Mouse (Mus musculus) embryonic facial prominence, embryonic 11.5 days (tissue): ENCODE data around the gene Ankrd13c. TPM values are rescaled to one million over a fixed set of nuclear protein-coding genes. Genes with fewer than 3 reads are reported as not detected.

ENCODE experiments used
- ATAC-seq: fragments of 200-750 bp; cut with Nextera tagmentation; replicated peaks from 2 replicates; pipeline ENCODE4 v1.8.0; 2017; ENCODE audit warnings: low read depth; ENCODE audit not compliant: insufficient number of reproducible peaks, low FRiP score, low TSS enrichment
- DNase-seq: peaks from one replicate; pipeline ENCODE4 v3.0.0-alpha.2; 2015; ENCODE audit warnings: low spot score
- H3K27ac ChIP-seq: fragments of 300-500 bp; sonication (generic); replicated peaks from 2 replicates; pipeline ENCODE4 v1.5.1; 2014; ENCODE audit warnings: mild to moderate bottlenecking, low read depth, low read length, control low read depth
- H3K27me3 ChIP-seq: fragments of 300-500 bp; sonication (generic); 2 replicates; pipeline ENCODE4 v1.6.1; 2014; ENCODE audit warnings: mild to moderate bottlenecking, low read length, moderate library complexity, mixed read lengths; ENCODE audit not compliant: control insufficient read depth, insufficient read depth
- H3K36me3 ChIP-seq: fragments of 300-500 bp; sonication (generic); replicated peaks from 2 replicates; pipeline ENCODE4 v1.6.1; 2014; ENCODE audit warnings: low read depth, mild to moderate bottlenecking, low read length, moderate library complexity, mixed read lengths; ENCODE audit not compliant: control insufficient read depth, insufficient read depth
- H3K4me1 ChIP-seq: fragments of 300-500 bp; sonication (generic); 2 replicates; pipeline ENCODE4 v1.6.1; 2014; ENCODE audit warnings: low read length, mixed read lengths; ENCODE audit not compliant: control insufficient read depth, insufficient read depth
- H3K4me2 ChIP-seq: fragments of 300-500 bp; sonication (generic); 2 replicates; pipeline ENCODE4 v1.6.1; 2014; ENCODE audit warnings: low read depth, mild to moderate bottlenecking, control low read depth, low read length, moderate library complexity
- H3K4me3 ChIP-seq: fragments of 300-500 bp; sonication (generic); 2 replicates; pipeline ENCODE4 v1.5.1; 2014; ENCODE audit warnings: low read depth, low read length, control low read depth
- H3K9ac ChIP-seq: fragments of 300-500 bp; sonication (generic); replicated peaks from 2 replicates; pipeline ENCODE4 v1.6.1; 2014; ENCODE audit warnings: mild to moderate bottlenecking, control low read depth, low read length
- H3K9me3 ChIP-seq: fragments of 300-500 bp; sonication (generic); replicated peaks from 2 replicates; pipeline ENCODE4 v1.6.1; 2016; ENCODE audit warnings: mild to moderate bottlenecking, low read length, inconsistent platforms, mixed read lengths; ENCODE audit not compliant: control insufficient read depth
- WGBS: fragments of 180-500 bp; shearing (Covaris S2); extraction: QIAGEN DNeasy Blood & Tissue Kit; methylation state at CpG from one replicate; pipeline ENCODE4 v1.1.7; 2014; 5-methylcytosine and 5-hydroxymethylcytosine counted together
- polyA plus RNA-seq: library from polyadenylated mRNA; unstranded; fragments of >200 nt; fragmentation: Nextera tagmentation; extraction: Ambion mirVana; gene quantifications from 2 replicates; pipeline ENCODE4 v1.2.1, GENCODE M21; 2014

Gene Ankrd13c
- polyA plus RNA-seq, 1 experiment from 2014 or later, result 15.9 TPM

DNA sequence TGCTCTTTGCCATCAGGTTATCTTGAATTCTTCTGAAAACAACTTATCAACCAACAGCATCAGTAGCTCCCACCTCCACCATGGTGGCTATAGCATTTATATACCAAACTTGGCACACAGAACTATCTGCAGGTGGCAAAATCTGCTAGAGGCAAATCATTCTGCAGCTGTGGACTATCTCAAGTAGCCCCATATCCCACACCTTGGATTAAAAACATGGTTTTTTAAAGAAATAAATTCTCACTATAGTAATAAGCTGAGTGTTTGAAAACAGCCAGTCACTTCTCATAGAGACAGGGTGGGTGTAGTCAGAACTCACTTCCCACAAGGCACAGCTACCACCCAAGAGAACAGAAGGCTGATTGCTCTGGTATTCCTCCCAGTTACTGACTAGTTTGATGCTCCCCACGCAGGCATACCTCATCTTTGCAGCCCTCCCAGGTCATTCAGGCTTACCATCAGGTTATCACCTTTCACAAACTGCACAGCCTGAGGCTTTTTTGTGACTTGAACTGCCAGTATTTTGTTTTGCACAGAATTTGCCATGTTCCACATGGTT lies 62.8 kb downstream of the Ankrd13c start:
- Histone ChIP-seq H3K4me2 (no peak overlapping the region), H3K4me3 (no peak overlapping the region), H3K36me3 (peaks cover 5% of the 10 kb centered on the region), H3K27ac (no peak overlapping the region), H3K4me1 (no peaks in the 10 kb centered on the region), H3K9me3 (no peaks in the 10 kb centered on the region), H3K9ac (no peak overlapping the region), H3K27me3 (no peaks in the 10 kb centered on the region)
- 0 out of 2 replicates have a peak, but pooled peaks have one; percentile 26 for ATAC-seq
- WGBS, result 37% methylated on average over 1 of the region's 1 CpGs
- DNase-seq, result no peak

DNA sequence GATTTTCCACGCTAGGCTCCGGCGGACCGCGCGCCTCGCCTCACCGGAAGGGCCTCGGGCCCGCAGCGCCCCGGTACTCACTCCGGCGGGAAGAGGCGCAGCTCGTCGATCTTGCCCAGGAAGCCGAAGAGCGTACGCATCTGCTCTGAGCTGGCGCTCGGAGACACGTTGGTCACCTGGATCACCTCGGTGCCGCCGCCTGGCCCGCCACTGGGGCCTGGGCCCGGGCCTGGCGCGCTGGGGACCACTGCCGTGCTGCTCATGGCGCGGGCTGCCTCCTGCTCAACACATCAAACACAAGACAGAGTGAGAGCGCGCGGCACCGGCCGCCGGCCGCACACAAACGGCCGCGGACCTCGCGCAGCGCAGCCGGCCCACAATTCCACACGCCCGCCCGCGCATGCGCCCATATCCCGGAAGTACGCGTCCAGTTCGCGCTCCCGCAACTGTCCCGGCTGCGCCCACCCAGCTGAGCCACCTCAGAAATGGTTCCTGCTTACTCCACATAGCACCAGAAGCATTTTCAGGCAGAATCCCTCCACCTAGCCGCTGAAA lies 84.4 kb downstream of the Ankrd13c start:
- peak overlapping the region; percentile 96 for H3K9ac ChIP-seq
- H3K27me3 ChIP-seq, result no peaks in the 10 kb centered on the region
- DNase-seq (peak; percentile 94), ATAC-seq (peak; percentile 93)
- H3K4me1 ChIP-seq, result no peaks in the 10 kb centered on the region
- H3K4me2 ChIP-seq, result peak overlapping the region; percentile 44
- no peaks in the 10 kb centered on the region for H3K9me3 ChIP-seq
- peak overlapping the region; percentile 97 for H3K27ac ChIP-seq
- H3K36me3 ChIP-seq, result no peaks in the 10 kb centered on the region
- peak overlapping the region; percentile 92 for H3K4me3 ChIP-seq
- under 1% methylated on average over 59 of the region's 61 CpGs for WGBS

GRCm38 (mm10) chr3:158032106-158032505 lies 85.1 kb downstream of the Ankrd13c start:
- no peaks in the 10 kb centered on the region for H3K4me1 ChIP-seq
- H3K36me3 ChIP-seq, result no peaks in the 10 kb centered on the region
- no peak for ATAC-seq
- peak overlapping the region; percentile 92 for H3K4me3 ChIP-seq
- 11% methylated on average over 4 of the region's 4 CpGs for WGBS
- H3K27ac ChIP-seq, result peak overlapping the region; percentile 97; the same call in 1 of the 2 replicates
- no peak for DNase-seq
- no peaks in the 10 kb centered on the region for H3K9me3 ChIP-seq
- H3K27me3 ChIP-seq, result no peaks in the 10 kb centered on the region
- peak overlapping the region; percentile 44 for H3K4me2 ChIP-seq
- peak overlapping the region; percentile 96 for H3K9ac ChIP-seq

DNA sequence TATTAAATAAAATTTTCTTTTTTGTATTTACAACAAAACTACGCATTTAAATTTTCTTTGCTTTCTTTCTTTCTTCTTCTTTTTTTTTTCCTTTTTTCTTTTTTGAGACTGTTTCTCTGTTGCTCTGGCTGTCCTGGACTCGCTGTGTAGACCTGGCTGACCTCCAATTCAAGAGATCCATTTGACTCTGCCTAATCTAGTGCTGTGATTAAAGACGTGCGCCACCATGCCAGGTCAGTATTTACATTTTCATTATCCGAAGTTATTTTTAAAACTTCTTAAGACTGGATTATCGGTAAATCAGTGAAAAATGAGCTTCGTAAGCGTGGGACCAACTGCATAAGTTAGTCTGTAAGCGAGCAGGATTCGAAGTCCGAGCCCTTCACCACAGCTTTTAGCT lies 88.8 kb downstream of the Ankrd13c start:
- H3K9ac ChIP-seq, result peak overlapping the region; percentile 87
- 2% methylated on average over 11 of the region's 11 CpGs for WGBS
- no peaks in the 10 kb centered on the region for H3K36me3 ChIP-seq
- peak overlapping the region; percentile 48 for H3K4me2 ChIP-seq
- ATAC-seq (no peak), DNase-seq (no peak)
- H3K27me3 ChIP-seq, result no peaks in the 10 kb centered on the region
- H3K4me3 ChIP-seq, result peak overlapping the region; percentile 81
- no peaks in the 10 kb centered on the region for H3K4me1 ChIP-seq
- peak overlapping the region; percentile 31; the same call in 1 of the 2 replicates for H3K27ac ChIP-seq
- no peaks in the 10 kb centered on the region for H3K9me3 ChIP-seq

GRCm38 (mm10) chr3:158036329-158036988 lies 89.4 kb downstream of the Ankrd13c start, which contains the start of the genes Srsf11 and Lrrc40:
Gene Srsf11 (minus strand): TSS chr3:158036639.
Gene Lrrc40 (plus strand): TSS chr3:158036662.
- peak within 1 kb of the TSS; percentile 48 for H3K4me2 ChIP-seq
- no peaks in the 10 kb centered on the region for H3K9me3 ChIP-seq
- no peaks in the 10 kb centered on the region for H3K4me1 ChIP-seq
- peak; percentile 95 for ATAC-seq
- no peaks in the 10 kb centered on the region for H3K27me3 ChIP-seq
- peak within 1 kb of the TSS; percentile 81 for H3K4me3 ChIP-seq
- H3K36me3 ChIP-seq, result no peaks in the 10 kb centered on the region
- H3K9ac ChIP-seq, result peak within 1 kb of the TSS; percentile 87
- H3K27ac ChIP-seq, result peak within 1 kb of the TSS; percentile 31; the same call in 1 of the 2 replicates
- peak; percentile 97 for DNase-seq
- WGBS, result under 1% methylated on average over 50 of the region's 55 CpGs

GRCm38 (mm10) chr3:158038106-158038505 lies 91.1 kb downstream of the Ankrd13c start:
- H3K4me3 ChIP-seq, result no peak overlapping the region
- H3K4me2 ChIP-seq, result no peak overlapping the region
- no peaks in the 10 kb centered on the region for H3K27me3 ChIP-seq
- no peak for ATAC-seq
- H3K4me1 ChIP-seq, result no peaks in the 10 kb centered on the region
- no peaks in the 10 kb centered on the region for H3K36me3 ChIP-seq
- no peak overlapping the region for H3K9ac ChIP-seq
- DNase-seq, result no peak
- no peaks in the 10 kb centered on the region for H3K9me3 ChIP-seq
- 94% methylated on average over 3 of the region's 3 CpGs for WGBS
- no peak overlapping the region for H3K27ac ChIP-seq

DNA sequence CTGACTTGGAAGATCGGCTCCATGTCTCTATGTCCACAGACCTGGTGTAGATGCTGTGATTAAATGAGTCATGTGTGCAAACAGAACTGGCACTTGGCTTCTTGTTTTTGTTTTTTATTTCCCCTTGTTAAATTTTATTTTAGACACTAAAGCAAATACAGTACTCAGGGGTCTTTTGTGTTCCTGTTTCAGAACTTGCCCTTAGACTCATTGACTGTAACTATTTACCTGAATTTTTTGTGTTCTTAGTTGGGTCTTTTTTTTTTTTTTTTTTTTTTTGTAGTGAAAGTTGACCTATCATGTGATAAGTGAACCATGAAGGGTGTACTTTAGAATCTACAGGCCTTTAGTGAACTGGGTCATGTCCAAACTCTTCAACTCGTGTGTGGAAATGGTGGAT lies 93.7 kb downstream of the Ankrd13c start:
- ATAC-seq, result no peak
- WGBS, result 88% methylated on average over 2 of the region's 2 CpGs

GRCm38 (mm10) chr3:158049508-158049907 lies 102.5 kb downstream of the Ankrd13c start:
- Histone ChIP-seq H3K4me3 (no peak overlapping the region), H3K4me2 (no peak overlapping the region), H3K36me3 (no peaks in the 10 kb centered on the region; the same call in 1 of the 2 replicates), H3K27ac (no peak overlapping the region), H3K9me3 (no peaks in the 10 kb centered on the region), H3K27me3 (no peaks in the 10 kb centered on the region), H3K4me1 (no peaks in the 10 kb centered on the region), H3K9ac (no peak overlapping the region)
- DNase-seq (no peak), ATAC-seq (no peak)
- WGBS, result 86% methylated on average over 2 of the region's 2 CpGs

More for the DNA sequence above, 93.7 kb downstream of the Ankrd13c start:
- Histone ChIP-seq H3K9me3 (no peaks in the 10 kb centered on the region), H3K27ac (no peak overlapping the region), H3K4me3 (no peak overlapping the region), H3K36me3 (no peaks in the 10 kb centered on the region), H3K9ac (no peak overlapping the region), H3K27me3 (no peaks in the 10 kb centered on the region), H3K4me1 (no peaks in the 10 kb centered on the region), H3K4me2 (no peak overlapping the region)
- DNase-seq, result no peak
